Mouse (Mus musculus) intestine, embryonic 16.5 days (tissue): ENCODE data around the gene Ddx20. TPM values are rescaled to one million over a fixed set of nuclear protein-coding genes. Genes with fewer than 3 reads are reported as not detected.

Experiments
- ATAC-seq: fragments of 200-750 bp; cut with Nextera tagmentation; 2 replicates; pipeline ENCODE4 v1.8.0; 2017; ENCODE audit warnings: moderate TSS enrichment, moderate library complexity
- H3K27ac ChIP-seq: fragments of 300-500 bp; sonication (generic); 2 replicates; pipeline ENCODE4 v1.5.1; 2014; ENCODE audit warnings: mild to moderate bottlenecking, low read length
- H3K27me3 ChIP-seq: fragments of 300-500 bp; sonication (generic); replicated peaks from 2 replicates; pipeline ENCODE4 v1.6.1; 2014; ENCODE audit warnings: low read length, control low read depth, mixed read lengths; ENCODE audit not compliant: control insufficient read depth, insufficient read depth
- H3K36me3 ChIP-seq: fragments of 300-500 bp; sonication (generic); 2 replicates; pipeline ENCODE4 v1.6.1; 2014; ENCODE audit warnings: low read length, control low read depth; ENCODE audit not compliant: control insufficient read depth, insufficient read depth
- H3K4me1 ChIP-seq: fragments of 300-500 bp; sonication (generic); 2 replicates; pipeline ENCODE4 v1.6.1; 2014; ENCODE audit warnings: low read length, control low read depth, mixed read lengths; ENCODE audit not compliant: control insufficient read depth, insufficient read depth
- H3K4me2 ChIP-seq: fragments of 300-500 bp; sonication (generic); 2 replicates; pipeline ENCODE4 v1.6.1; 2014; ENCODE audit warnings: low read depth, low read length, control low read depth
- H3K4me3 ChIP-seq: fragments of 300-500 bp; sonication (generic); 2 replicates; pipeline ENCODE4 v1.5.1; 2014; ENCODE audit warnings: mild to moderate bottlenecking, low read length
- H3K9ac ChIP-seq: fragments of 300-500 bp; sonication (generic); 2 replicates; pipeline ENCODE4 v1.6.1; 2014; ENCODE audit warnings: low read depth, low read length
- H3K9me3 ChIP-seq: fragments of 300-500 bp; sonication (generic); 2 replicates; pipeline ENCODE4 v1.6.1; 2016; ENCODE audit warnings: low read length, control low read depth; ENCODE audit not compliant: control insufficient read depth
- WGBS: fragments of 180-500 bp; shearing (Covaris S2); extraction: QIAGEN DNeasy Blood & Tissue Kit; methylation state at CpG from one replicate; pipeline ENCODE4 v1.1.7; 2014; 5-methylcytosine and 5-hydroxymethylcytosine counted together
- polyA plus RNA-seq: library from polyadenylated mRNA; unstranded; fragments of >200 nt; fragmentation: Nextera tagmentation; extraction: Ambion mirVana; gene quantifications from 2 replicates; pipeline ENCODE4 v1.2.1, GENCODE M21; 2015

Gene Ddx20
- polyA plus RNA-seq, 1 experiment from 2014 or later = 35.3 TPM

DNA sequence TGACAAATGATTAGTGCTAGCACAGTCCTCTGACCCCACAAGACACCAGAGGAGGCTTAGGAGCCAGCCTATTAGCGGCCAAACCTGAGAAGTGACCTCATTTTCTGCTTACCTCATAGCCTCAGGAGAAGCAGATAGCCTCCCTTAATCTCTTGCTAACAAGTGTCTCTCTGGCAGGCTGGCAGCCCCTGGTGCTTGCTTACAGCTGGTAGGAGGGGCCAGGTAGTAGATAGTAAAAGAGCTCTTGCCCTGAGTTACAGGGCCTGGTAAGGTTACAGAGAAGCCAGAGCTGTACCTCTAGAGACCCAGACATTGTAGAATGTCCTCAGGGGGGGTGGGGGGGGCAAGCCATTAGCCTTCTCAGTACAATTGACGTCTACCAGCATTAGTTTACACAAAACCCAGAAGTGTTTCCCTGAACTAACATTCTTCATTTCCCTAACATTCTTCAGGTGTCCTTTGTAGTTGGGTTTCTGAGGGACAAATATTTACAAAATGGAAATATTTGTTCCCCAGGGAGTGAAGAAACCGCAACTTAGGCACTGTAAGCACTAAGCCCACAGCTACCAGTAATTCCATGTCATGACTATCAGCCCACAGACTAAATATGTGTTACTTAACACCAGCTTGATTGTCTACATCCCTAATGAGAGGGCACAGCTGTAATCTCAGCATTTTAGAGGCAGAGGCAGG is 12.0 kb upstream of the Ddx20 start:
- H3K9me3 ChIP-seq = no peaks in the 10 kb centered on the region
- no peak overlapping the region for H3K27ac ChIP-seq
- peaks cover 5% of the 10 kb centered on the region for H3K4me1 ChIP-seq
- no peak overlapping the region for H3K4me2 ChIP-seq
- no peaks in the 10 kb centered on the region for H3K36me3 ChIP-seq
- 0 out of 2 replicates have a peak, but pooled peaks have one; percentile 26 for ATAC-seq
- 33% methylated on average over 3 of the region's 3 CpGs for WGBS
- H3K27me3 ChIP-seq = no peaks in the 10 kb centered on the region
- no peak overlapping the region for H3K4me3 ChIP-seq
- no peak overlapping the region for H3K9ac ChIP-seq

DNA sequence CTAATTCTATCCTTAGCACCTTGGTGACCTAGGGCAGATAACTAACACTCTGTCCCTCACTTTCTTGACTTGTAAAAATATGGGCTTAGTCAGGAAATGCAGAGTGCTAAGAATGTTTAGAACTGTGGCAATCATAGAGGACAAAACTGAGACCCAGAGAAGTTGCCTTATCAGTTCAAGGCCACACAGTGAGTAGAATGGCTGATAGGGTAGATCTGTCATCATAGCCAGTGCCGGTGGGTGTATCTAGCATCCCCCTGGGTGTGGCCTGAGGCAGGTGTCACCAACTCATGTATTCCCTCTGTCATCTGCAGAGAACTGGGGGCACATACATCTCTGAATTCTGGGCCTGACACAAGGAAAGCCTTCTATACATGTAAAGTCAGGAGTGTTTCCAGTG is 10.9 kb upstream of the Ddx20 start:
- ATAC-seq = no peak
- Histone ChIP-seq H3K27me3 (no peaks in the 10 kb centered on the region), H3K9ac (no peak overlapping the region), H3K4me2 (no peak overlapping the region), H3K4me3 (no peak overlapping the region), H3K9me3 (no peaks in the 10 kb centered on the region), H3K36me3 (no peaks in the 10 kb centered on the region), H3K27ac (no peak overlapping the region), H3K4me1 (peaks cover 3% of the 10 kb centered on the region; the same call in 1 of the 2 replicates)
- 50% methylated on average over 1 of the region's 1 CpGs for WGBS

- WGBS = 66% methylated on average over 5 of the region's 5 CpGs
- no peak overlapping the region for H3K9ac ChIP-seq
- H3K4me1 ChIP-seq = peaks cover 3% of the 10 kb centered on the region; the same call in 1 of the 2 replicates
- no peaks in the 10 kb centered on the region for H3K36me3 ChIP-seq
- no peak for ATAC-seq
- no peak overlapping the region; the same call in 1 of the 2 replicates for H3K27ac ChIP-seq
- H3K27me3 ChIP-seq = no peaks in the 10 kb centered on the region
- H3K4me3 ChIP-seq = no peak overlapping the region
- no peaks in the 10 kb centered on the region for H3K9me3 ChIP-seq
- H3K4me2 ChIP-seq = no peak overlapping the region
Observed at GRCm38 (mm10) chr3:105697148-105697441, 9.7 kb upstream of the Ddx20 start.

DNA sequence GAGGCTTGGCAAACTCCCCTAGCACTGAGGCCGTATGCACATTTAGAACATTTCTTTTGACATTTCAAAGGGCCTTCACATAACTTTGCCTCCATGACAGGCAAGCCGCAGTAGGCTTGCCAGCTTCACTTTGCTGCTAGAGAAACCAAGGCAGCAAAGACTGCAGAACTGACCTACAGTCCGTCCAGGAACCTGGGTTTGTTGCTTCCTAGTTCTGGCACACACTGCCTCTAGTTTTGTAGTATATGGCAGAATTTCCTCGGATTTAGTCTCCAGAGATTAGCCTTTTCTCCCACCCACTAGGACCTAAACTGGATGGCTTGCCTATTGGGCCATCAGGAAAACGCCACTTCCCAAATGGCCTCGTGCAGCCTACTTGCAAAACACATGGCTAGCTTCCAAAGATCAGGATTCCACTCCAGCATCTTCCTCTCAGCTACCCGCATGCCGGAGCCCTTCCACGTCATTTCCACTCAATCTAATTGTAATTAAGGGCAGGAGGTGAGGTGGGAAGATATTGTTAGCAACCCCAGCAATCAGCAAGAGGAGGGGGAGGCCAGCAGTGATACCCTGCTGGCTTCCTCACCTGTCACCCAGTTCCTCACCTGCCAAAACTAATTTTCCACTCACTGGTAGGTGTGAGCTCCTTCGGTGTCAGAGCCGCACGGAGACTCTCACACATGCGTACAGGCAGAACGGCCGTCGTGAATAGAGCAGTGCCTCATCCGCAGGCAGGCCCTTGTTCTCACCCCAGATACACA is 9.2 kb upstream of the Ddx20 start:
- 61% methylated on average over 17 of the region's 17 CpGs for WGBS
- no peaks in the 10 kb centered on the region for H3K9me3 ChIP-seq
- H3K9ac ChIP-seq = no peak overlapping the region; the same call in 1 of the 2 replicates
- H3K36me3 ChIP-seq = no peaks in the 10 kb centered on the region
- H3K4me1 ChIP-seq = peaks cover 3% of the 10 kb centered on the region; the same call in 1 of the 2 replicates
- no peak overlapping the region for H3K4me3 ChIP-seq
- H3K27ac ChIP-seq = peak overlapping the region; percentile 36; the same call in 1 of the 2 replicates
- no peak overlapping the region for H3K4me2 ChIP-seq
- no peaks in the 10 kb centered on the region for H3K27me3 ChIP-seq
- no peak for ATAC-seq

- 0 out of 2 replicates have a peak overlapping the region, but pooled peaks have one; percentile 17 for H3K4me2 ChIP-seq
- H3K4me3 ChIP-seq = no peak overlapping the region
- peak overlapping the region; percentile 60 for H3K27ac ChIP-seq
- ATAC-seq = peak; percentile 47
- no peaks in the 10 kb centered on the region for H3K36me3 ChIP-seq
- H3K4me1 ChIP-seq = peaks cover 3% of the 10 kb centered on the region; the same call in 1 of the 2 replicates
- H3K9me3 ChIP-seq = no peaks in the 10 kb centered on the region
- 31% methylated on average over 20 of the region's 20 CpGs for WGBS
- no peaks in the 10 kb centered on the region for H3K27me3 ChIP-seq
- peak overlapping the region; percentile 39; the same call in 1 of the 2 replicates for H3K9ac ChIP-seq
Observed at GRCm38 (mm10) chr3:105695476-105696386, 8.4 kb upstream of the Ddx20 start.

DNA sequence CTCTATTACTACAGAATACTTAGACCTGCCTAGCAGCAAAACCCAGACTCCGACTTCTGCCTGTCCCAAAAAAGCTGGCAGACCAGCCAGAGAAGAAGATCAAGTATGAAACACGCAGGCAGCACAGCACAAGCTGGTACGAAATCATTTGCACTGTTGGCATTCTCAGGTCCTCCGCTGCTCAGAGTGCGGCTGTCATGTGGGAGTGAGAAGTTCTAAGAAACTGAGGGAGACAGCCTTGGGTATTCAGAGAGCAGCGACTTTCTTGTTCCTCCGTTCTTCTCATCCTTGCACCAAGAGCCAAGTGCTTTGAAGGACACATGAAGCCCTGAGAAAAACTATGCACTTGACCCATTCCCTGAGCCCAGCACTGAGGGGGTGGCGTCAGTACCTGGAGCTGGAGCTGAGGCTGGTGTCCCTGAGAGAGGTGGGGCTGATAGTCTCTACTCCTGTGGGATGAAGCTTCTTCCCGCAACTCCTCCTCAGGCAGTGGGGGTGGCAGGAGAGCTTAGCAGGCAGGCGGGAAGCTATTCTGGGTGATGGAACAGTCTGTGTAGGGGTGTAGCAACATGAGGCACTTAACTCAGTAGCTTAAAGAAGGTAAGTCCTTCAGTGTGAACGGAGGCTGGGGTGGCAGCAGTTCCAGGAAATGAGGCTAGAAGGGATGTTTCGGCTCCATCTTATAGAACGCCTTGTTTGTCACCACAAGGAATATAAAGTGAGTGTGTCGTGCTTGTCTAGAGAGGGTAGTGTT is 6.1 kb upstream of the Ddx20 start:
- Histone ChIP-seq H3K27me3 (no peaks in the 10 kb centered on the region), H3K27ac (no peak overlapping the region), H3K4me1 (peaks cover 3% of the 10 kb centered on the region; the same call in 1 of the 2 replicates), H3K36me3 (no peaks in the 10 kb centered on the region), H3K4me3 (no peak overlapping the region), H3K9me3 (no peaks in the 10 kb centered on the region), H3K4me2 (no peak overlapping the region), H3K9ac (no peak overlapping the region)
- ATAC-seq = no peak
- WGBS = 68% methylated on average over 14 of the region's 14 CpGs

DNA sequence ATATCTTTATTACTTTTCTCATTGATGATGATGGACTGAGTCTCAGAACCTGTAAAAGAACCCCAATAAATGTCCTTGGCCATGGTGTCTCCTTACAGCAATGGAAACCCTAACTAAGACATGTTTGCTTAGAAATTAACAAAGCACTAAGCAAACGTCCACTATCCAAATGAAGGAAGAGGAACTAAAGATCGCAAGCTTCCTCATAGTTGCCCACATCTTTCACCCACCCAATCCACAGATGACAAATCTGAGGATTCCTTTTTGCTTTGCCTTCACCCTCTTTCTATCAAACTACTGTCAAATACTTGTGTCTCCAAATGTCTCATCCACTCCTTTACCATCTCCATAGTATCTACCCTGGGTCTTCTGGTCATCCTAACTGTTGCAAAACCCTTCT is 1.2 kb upstream of the Ddx20 start:
- Histone ChIP-seq H3K27ac (no peak overlapping the region), H3K9ac (no peak overlapping the region), H3K27me3 (no peaks in the 10 kb centered on the region), H3K4me3 (no peak overlapping the region), H3K36me3 (no peaks in the 10 kb centered on the region), H3K9me3 (no peaks in the 10 kb centered on the region), H3K4me1 (peaks cover 3% of the 10 kb centered on the region; the same call in 1 of the 2 replicates), H3K4me2 (no peak overlapping the region)
- 85% methylated on average over 2 of the region's 2 CpGs for WGBS
- ATAC-seq = no peak

- peak overlapping the region; percentile 69 for H3K27ac ChIP-seq
- 7% methylated on average over 60 of the region's 60 CpGs for WGBS
- no peaks in the 10 kb centered on the region for H3K27me3 ChIP-seq
- ATAC-seq = peak; percentile 67; the same call in 1 of the 2 replicates
- peaks cover 3% of the 10 kb centered on the region; the same call in 1 of the 2 replicates for H3K4me1 ChIP-seq
- no peaks in the 10 kb centered on the region for H3K9me3 ChIP-seq
- peak overlapping the region; percentile 96 for H3K9ac ChIP-seq
- peak overlapping the region; percentile 73 for H3K4me3 ChIP-seq
- peaks cover 5% of the 10 kb centered on the region; the same call in 1 of the 2 replicates for H3K36me3 ChIP-seq
- peak overlapping the region; percentile 71 for H3K4me2 ChIP-seq
Observed at GRCm38 (mm10) chr3:105686394-105687323, 715 bp downstream of the Ddx20 start.
